ENCODE assay signal across 27 mouse cellular contexts in genomic region chr9:96766078-96766477, GRCm38 (mm10). TPM values are rescaled to one million over a fixed set of nuclear protein-coding genes. Genes with fewer than 3 reads are reported as not detected.
A peak's percentile ranks its signal among the peaks of the same experiment; 100 is the strongest.
DNase-seq lines count a peak whose midpoint lies in the region; ATAC-seq and TF ChIP-seq lines count a peak whose summit lies in the region.
"Had no signal": no experiment of that assay in that cellular context is flagged by ENCODE, and none has a peak within 500 bp of the region (broad histone marks: within the 10 kb centered on the region; RNA-seq: fewer than 3 reads in every experiment).

No protein-coding gene starts in this region.

- TF ChIP-seq POLR2A in embryonic fibroblast, embryonic 13.5 days (IDR thresholded peaks at IDR 0.05; ENCODE audit: low read depth, low read length), result no peak

- H3K4me1 ChIP-seq in erythroblast, embryonic 14.5 days (ENCODE audit: control insufficient read depth), result peaks cover 52% of the 10 kb centered on the region
- peaks cover 6% of the 10 kb centered on the region for H3K4me1 ChIP-seq in embryonic fibroblast, embryonic 13.5 days (ENCODE audit: control insufficient read depth, insufficient read depth, low read length)
- H3K4me1 ChIP-seq in liver, embryonic 16.5 days (ENCODE audit: control insufficient read depth, low read depth, low read length), result peaks cover 10% of the 10 kb centered on the region
- H3K4me1 ChIP-seq in forebrain, embryonic 12.5 days, result no peaks in the 10 kb centered on the region
- H3K4me1 ChIP-seq: hindbrain, embryonic 15.5 days; midbrain, embryonic 10.5 days; midbrain, embryonic 15.5 days; stomach, embryonic 15.5 days had no signal

- H3K27me3 ChIP-seq in erythroblast, embryonic 14.5 days (ENCODE audit: control insufficient read depth), result no peaks in the 10 kb centered on the region
- no peaks in the 10 kb centered on the region for H3K27me3 ChIP-seq in liver, embryonic 16.5 days (ENCODE audit: control insufficient read depth, insufficient read depth, low read depth, low read length)
- H3K27me3 ChIP-seq in forebrain, embryonic 12.5 days, result no peaks in the 10 kb centered on the region
- H3K27me3 ChIP-seq: heart, embryonic 13.5 days; hindbrain, embryonic 15.5 days; kidney, embryonic 15.5 days; limb, embryonic 13.5 days; midbrain, embryonic 15.5 days; stomach, embryonic 15.5 days had no signal

- no peak for TF ChIP-seq CTCF in embryonic fibroblast, embryonic 13.5 days (IDR thresholded peaks at IDR 0.05; ENCODE audit: borderline replicate concordance, insufficient read depth, low read length)

- no peak for DNase-seq in layer of hippocampus, postnatal 36 days
- DNase-seq in kidney, postnatal 25 days, result no peak
- DNase-seq: adrenal gland, adult 2 months; cerebellum, adult 9-10 months; cerebellum, postnatal 36 days; forebrain, postnatal 0 days; heart, postnatal 10 days; kidney, adult 11 months; kidney, postnatal 36 days; lung, adult 2 months; lung, postnatal 10 days; right cerebral cortex, adult 18-20 months; right cerebral cortex, postnatal 4 days had no signal

- ATAC-seq in erythroblast, adult 5-6 weeks (replicated peaks; ENCODE audit: low FRiP score, poor library complexity, severe bottlenecking), result no peak
- peak; percentile 30; the same call in 1 of the 2 replicates for ATAC-seq in liver, embryonic 16.5 days (ENCODE audit: low read depth)
- no peak for ATAC-seq in forebrain, embryonic 12.5 days (ENCODE audit: low FRiP score)
- ATAC-seq: forebrain, postnatal 0 days; midbrain, embryonic 15.5 days had no signal

- no peak overlapping the region for H3K27ac ChIP-seq in embryonic fibroblast, embryonic 13.5 days (ENCODE audit: insufficient read depth, low read length)
- H3K27ac ChIP-seq in liver, embryonic 16.5 days (ENCODE audit: low read length), result 0 out of 2 replicates have a peak overlapping the region, but pooled peaks have one; percentile 46
- no peak overlapping the region for H3K27ac ChIP-seq in forebrain, embryonic 12.5 days
- H3K27ac ChIP-seq: heart, embryonic 13.5 days; hindbrain, embryonic 15.5 days; kidney, embryonic 15.5 days; layer of hippocampus, adult 2 months; limb, embryonic 13.5 days; macrophage; midbrain, embryonic 10.5 days; midbrain, embryonic 15.5 days; stomach, embryonic 15.5 days had no signal

- peak overlapping the region; percentile 63 for H3K4me3 ChIP-seq in erythroblast, embryonic 14.5 days (replicated peaks)
- H3K4me3 ChIP-seq in embryonic fibroblast, embryonic 13.5 days (ENCODE audit: insufficient read depth, low read length), result peak overlapping the region; percentile 19
- peak overlapping the region; percentile 18 for H3K4me3 ChIP-seq in liver, embryonic 16.5 days (ENCODE audit: low read depth, low read length)
- H3K4me3 ChIP-seq in forebrain, embryonic 12.5 days (replicated peaks), result no peak overlapping the region
- H3K4me3 ChIP-seq: heart, embryonic 13.5 days; hindbrain, embryonic 15.5 days; kidney, embryonic 15.5 days; layer of hippocampus, adult 2 months; limb, embryonic 13.5 days; midbrain, embryonic 10.5 days; midbrain, embryonic 15.5 days; stomach, embryonic 15.5 days had no signal

- H3K9me3 ChIP-seq in erythroblast, embryonic 14.5 days (ENCODE audit: control insufficient read depth, low read length), result peaks cover 3% of the 10 kb centered on the region; the same call in 1 of the 2 replicates
- H3K9me3 ChIP-seq in liver, embryonic 16.5 days (replicated peaks; ENCODE audit: control insufficient read depth, low read length), result no peaks in the 10 kb centered on the region
- no peaks in the 10 kb centered on the region for H3K9me3 ChIP-seq in forebrain, embryonic 12.5 days
- H3K9me3 ChIP-seq: heart, embryonic 13.5 days; hindbrain, embryonic 15.5 days; kidney, embryonic 15.5 days; limb, embryonic 13.5 days; midbrain, embryonic 10.5 days; midbrain, embryonic 15.5 days; stomach, embryonic 15.5 days had no signal

- peaks cover 6% of the 10 kb centered on the region for H3K36me3 ChIP-seq in erythroblast, embryonic 14.5 days (ENCODE audit: control insufficient read depth)
- no peaks in the 10 kb centered on the region for H3K36me3 ChIP-seq in liver, embryonic 16.5 days (ENCODE audit: control insufficient read depth, insufficient read depth)
- H3K36me3 ChIP-seq in forebrain, embryonic 12.5 days (replicated peaks), result no peaks in the 10 kb centered on the region
- H3K36me3 ChIP-seq: heart, embryonic 13.5 days; hindbrain, embryonic 15.5 days; kidney, embryonic 15.5 days; limb, embryonic 13.5 days; midbrain, embryonic 10.5 days; midbrain, embryonic 15.5 days; stomach, embryonic 15.5 days had no signal

- 0 out of 2 replicates have a peak overlapping the region, but pooled peaks have one; percentile 6 for H3K9ac ChIP-seq in liver, embryonic 16.5 days (ENCODE audit: low read depth, low read length)
- no peak overlapping the region for H3K9ac ChIP-seq in forebrain, embryonic 12.5 days
- H3K9ac ChIP-seq: forebrain, postnatal 0 days; heart, embryonic 13.5 days; hindbrain, embryonic 15.5 days; kidney, embryonic 15.5 days; limb, embryonic 13.5 days; midbrain, embryonic 15.5 days; stomach, embryonic 15.5 days had no signal

- peak overlapping the region; percentile 48 for H3K4me2 ChIP-seq in liver, embryonic 16.5 days (ENCODE audit: low read depth, low read length)
- no peak overlapping the region for H3K4me2 ChIP-seq in forebrain, embryonic 12.5 days
- H3K4me2 ChIP-seq: heart, embryonic 13.5 days; hindbrain, embryonic 15.5 days; kidney, embryonic 15.5 days; limb, embryonic 13.5 days; midbrain, embryonic 15.5 days; stomach, embryonic 15.5 days had no signal

RNA-seq across cellular contexts. Expression of gene Zbtb38, which starts 13.4 kb away (rescaled TPM):
- polyA plus RNA-seq in erythroblast, embryonic 14.5 days (2012), result 0.01 TPM in 2 replicates
- total RNA-seq in erythroblast, adult 5-6 weeks (2015; ENCODE audit: low replicate concordance), result 4.8 and 7.1 TPM in 2 replicates
- total RNA-seq in erythroblast, adult 5-6 weeks (2017; ENCODE audit: low replicate concordance), result 4.9 and 6.0 TPM in 2 replicates
- 33.6 and 47.0 TPM in 2 replicates for polyA plus RNA-seq in embryonic fibroblast, embryonic 13.5 days (2011; ENCODE audit: insufficient read length, low read depth, missing spikeins)
- polyA plus RNA-seq in liver, embryonic 16.5 days (2015; fragmentation: Nextera tagmentation; extraction: Ambion mirVana), result 5.3 and 5.5 TPM in 2 replicates
- polyA plus RNA-seq in forebrain, embryonic 12.5 days (2016; fragmentation: Nextera tagmentation; extraction: Ambion mirVana), result 14.7 and 15.7 TPM in 2 replicates
- 10 to 100 TPM; 56.4 to 63.4 TPM for total RNA-seq in layer of hippocampus, postnatal 36 days (2021)
